Mouse (Mus musculus): Measurements from ENCODE around the gene Olfr521.

DNA sequence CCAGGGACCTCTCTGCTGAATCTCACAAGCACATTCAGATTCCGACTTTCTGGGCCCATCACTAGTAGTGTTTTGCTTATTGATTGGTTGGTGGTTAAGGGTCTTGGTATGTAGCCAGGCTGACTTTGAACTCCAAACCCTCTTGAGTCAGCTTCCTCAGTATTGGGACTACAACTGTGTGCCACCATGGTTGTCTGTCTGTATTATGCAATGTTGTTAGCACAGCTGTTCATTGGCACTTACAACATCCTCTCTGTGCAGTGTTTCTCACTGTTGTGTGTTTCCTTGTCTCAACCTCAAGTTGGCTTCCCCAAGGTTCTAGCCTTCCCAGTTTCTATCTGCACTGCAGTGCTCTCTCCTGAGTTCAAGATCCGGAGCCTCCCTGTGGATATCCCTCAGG, 46.8 kb upstream of the Olfr521 start:
- no peak for TF ChIP-seq CTCF (IDR thresholded peaks at IDR 0.05; ENCODE audit: low read depth)
- no peak for TF ChIP-seq EP300 (IDR thresholded peaks at IDR 0.05; ENCODE audit: low read depth)

Data from liver, embryonic 14.5 days (tissue).